Mouse (Mus musculus) ES-E14 (cell line): ENCODE measurements at regions not wholly inside any gene's neighbourhood (a gene's known extent, or its start where the extent isn't known, plus 50 kb on each side); places are given as distances from the start of the nearest gene placed in this dataset.

Experiments used
- CHD2 ChIP-seq: IDR thresholded peaks from 2 replicates; pipeline ENCODE4 v1.6.1; 2014; ENCODE audit warnings: mild to moderate bottlenecking, low read depth, low read length, inconsistent platforms
- HCFC1 ChIP-seq: IDR thresholded peaks from 2 replicates; pipeline ENCODE4 v1.6.1; 2012; ENCODE audit warnings: low read length, inconsistent platforms, borderline replicate concordance; ENCODE audit not compliant: insufficient read depth
- MAFK ChIP-seq: IDR thresholded peaks from 2 replicates; pipeline ENCODE4 v1.6.1; 2014; ENCODE audit warnings: mild to moderate bottlenecking, low read depth, low read length, inconsistent platforms; ENCODE audit not compliant: insufficient read depth
- ZC3H11A ChIP-seq: IDR thresholded peaks from 2 replicates; pipeline ENCODE4 v1.6.1; 2012; ENCODE audit warnings: low read depth, mild to moderate bottlenecking, inconsistent platforms, low read length, borderline replicate concordance
- ZNF384 ChIP-seq: IDR thresholded peaks from 2 replicates; pipeline ENCODE4 v1.6.1; 2012; ENCODE audit warnings: low read depth, low read length, inconsistent platforms

DNA sequence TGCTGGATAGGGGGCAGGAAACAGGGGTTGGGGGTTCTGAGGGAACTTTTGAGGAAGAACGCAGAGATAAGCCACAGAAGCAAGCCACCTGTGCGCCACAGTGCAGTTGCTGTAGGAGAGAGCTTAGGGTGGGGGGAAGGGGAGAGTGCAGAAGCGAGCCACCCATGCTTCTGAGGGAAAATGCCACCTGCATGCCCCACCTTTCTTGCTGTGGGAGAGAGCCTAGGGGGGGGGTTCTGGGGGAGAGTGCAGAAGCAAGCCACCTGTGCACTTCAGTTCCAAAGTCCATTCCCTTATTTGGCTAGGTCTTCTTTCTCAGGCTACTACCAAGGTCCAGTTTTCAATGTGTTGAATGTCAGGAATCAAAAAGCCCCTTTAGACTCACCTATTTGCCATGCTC is 90.3 kb upstream of the Pwp1 start:
- TF ChIP-seq HCFC1: no peak
- no peak for TF ChIP-seq MAFK
- no peak for TF ChIP-seq ZC3H11A
- no peak for TF ChIP-seq CHD2
- TF ChIP-seq ZNF384: no peak
